Mouse (Mus musculus) naive thymus-derived CD4-positive, alpha-beta T cell, adult 2 months (primary cell): Measurements from ENCODE around the gene Tmem52.
"Not testable (repeated sequence)": the region's sequence is repeated elsewhere in the genome, so short reads cannot be mapped to it uniquely, and the experiment has no call there.

Experiments used
- DNase-seq: peaks from one replicate; pipeline ENCODE4 v3.0.0-alpha.2; 2011; ENCODE audit warnings: low read depth

Gene Tmem52

DNA sequence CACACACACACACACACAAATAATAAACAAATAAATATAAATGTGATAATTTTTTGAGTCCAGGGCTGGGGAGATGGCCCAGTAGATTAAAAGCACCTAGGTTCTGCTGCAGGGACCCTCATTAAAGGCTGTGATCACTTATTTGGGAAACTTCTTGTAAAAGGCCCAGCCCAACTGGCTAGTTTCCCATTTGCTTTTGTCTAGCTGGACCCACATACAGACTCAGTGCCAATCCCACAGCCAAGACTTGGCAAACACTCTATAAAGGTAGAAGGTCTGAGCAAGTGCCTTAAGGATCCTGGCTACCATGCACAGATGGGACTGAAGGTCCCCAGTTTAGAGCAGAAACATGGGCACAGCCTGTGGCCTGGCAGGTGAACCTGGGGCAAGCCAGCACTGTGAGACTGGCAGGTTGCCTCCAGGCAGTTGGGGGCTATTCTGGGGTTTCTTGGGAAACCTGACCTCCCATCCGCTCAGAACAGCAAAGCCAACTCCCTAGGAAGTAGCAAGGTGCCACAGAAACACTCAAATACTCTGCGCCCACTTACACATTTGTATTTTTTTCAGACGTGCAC is 3.9 kb downstream of the Tmem52 start:
- no peak for DNase-seq

DNA sequence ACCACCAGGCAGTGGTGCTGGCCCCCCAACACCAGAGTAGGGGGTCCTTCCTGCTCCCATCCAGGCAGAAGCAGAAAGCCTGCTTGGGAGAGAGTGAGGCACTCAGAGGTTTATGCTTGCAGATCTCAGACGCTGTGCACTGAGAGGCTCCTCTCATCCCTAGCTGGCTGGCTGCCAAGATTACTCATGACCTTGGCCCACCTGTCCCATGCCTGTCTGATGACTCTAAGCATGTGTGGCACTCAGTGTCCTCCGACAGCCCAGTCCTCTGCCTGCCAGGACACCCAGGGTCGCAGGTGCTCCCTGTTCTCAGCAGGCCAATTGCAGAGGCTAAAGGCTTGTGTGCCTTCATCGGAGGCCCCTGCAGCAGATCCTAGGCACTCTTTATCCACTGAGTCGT is 4.4 kb downstream of the Tmem52 start:
- no peak for DNase-seq

DNA sequence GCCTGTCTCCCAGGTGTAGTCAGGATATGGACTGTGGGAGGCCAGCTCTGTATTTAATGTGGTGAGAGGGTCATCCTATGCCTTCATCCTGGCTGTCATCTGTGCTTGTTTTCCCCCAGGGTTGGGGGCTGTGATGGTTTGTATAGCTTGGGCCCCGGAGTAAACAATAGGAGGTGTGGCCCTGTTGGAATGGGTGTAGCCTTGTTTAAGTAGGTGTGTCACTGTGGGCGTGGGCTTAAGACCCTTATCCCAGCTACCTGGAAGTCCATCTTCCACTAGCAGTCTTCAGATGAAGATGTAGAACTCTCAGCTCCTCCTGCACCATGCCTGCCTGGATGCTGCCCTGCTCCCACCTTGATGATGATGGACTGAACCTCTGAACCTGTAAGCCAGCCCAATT is 4.9 kb downstream of the Tmem52 start:
- DNase-seq, result not testable (repeated sequence)

DNA sequence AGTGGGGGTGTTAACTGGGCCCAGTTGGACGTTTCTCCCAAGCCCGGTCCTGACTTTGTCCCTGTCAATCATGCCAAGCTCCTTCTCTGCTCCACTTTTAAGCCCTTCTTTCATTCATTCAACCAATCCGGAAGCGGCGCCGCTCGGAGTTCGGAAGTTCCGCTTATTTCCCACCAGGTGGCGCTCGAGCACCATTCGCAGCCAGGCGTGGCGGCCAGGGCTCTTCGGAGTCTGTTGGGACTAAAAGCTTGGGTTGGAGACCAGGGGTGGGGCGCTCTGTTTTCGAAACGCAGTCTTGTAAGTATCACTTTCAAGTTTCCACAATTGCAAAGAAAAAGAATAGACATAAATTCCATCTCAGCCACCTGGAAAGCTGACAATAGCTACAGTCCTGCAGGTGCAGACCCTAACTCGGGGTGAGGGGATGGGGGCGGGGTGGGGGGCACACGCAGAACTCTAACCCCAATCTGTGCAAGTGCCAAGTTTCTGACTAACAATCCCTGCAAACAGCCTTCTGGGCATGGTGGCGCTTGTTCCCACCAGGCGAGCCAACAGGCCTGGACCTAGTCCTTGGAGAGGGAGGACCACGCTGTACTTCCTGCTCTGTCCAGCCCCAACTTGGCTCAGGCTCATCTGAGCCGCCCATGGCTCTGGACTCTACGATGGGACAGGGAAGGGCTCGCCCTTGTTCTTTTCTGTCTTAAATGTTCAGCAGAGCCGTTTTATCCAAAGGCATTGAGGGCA is 12.6 kb downstream of the Tmem52 start:
- DNase-seq, result peak; percentile 91

DNA sequence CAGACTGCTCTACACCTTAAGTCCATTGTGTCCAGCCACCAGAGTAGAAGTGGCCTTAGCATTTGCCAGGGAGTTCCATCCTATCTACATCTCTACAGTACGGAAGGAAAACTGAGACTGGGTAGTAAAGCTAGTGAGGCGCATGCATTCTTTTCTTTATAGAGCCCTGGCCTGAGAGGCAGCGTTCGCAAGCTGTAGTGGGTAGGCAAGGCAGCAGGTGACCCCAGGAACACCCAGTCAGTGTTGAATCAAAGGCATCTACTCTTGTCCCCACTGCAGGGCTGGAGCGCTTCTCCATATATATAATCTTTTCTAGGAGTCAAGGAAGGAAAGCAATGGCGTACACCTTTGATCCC is 13.2 kb downstream of the Tmem52 start:
- no peak for DNase-seq

DNA sequence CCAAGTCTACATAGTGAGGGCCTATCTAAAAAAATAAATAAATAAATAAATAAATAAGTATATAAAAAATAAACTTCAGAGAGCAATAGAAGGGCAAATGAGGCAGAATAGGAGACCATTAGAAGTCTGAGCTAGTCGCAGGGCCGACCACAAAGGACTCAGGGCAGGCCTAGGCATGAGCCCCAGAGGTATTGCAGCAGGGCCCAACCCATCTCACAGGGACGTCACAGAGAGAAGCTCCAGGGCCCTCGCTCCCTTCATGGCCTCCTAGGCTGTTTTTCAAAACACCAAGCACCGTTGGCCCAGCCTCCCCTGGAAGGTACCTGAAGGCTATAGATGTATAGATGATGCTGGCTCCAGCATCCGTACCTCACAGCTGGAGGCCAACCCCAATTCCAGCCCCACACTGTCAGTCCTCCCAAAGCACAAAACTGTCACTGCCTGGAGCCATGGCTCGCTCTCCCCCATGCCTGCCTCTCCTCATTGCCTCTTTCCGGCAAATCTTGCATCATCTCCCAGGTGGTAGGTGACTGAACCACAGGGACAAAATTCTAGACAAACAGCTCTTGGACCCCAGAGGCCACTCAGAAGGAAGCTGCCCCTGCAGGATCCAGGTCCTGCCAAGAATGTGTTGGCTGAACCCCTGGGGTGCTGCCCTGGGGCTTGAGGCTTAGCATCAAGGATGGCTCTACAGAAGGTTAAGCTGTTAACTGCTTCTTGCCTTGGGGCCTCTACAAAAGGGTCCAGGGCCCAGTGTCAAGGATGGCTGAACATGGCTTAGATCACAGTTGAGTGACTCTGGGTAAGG is 14.0 kb downstream of the Tmem52 start:
- DNase-seq, result no peak

DNA sequence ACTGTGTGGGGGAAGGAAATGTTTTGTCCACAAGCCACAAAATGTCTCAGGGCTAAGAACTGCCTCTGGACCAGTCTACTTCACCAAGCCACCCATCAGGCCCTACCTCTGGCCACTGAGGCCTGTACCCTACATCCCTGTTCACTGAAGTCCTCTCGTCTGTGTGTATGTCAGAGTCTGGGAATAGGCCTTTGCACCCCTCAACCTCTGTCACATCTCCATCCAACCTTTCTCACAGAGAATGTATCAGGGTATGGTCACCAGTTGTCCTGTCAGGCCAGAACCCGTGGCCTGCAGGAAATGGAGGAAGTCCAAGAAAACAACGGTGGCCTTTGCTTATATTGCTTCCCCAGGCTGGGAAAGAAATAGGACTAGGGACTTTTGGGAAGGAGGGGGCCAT is 16.6 kb downstream of the Tmem52 start:
- DNase-seq, result no peak

DNA sequence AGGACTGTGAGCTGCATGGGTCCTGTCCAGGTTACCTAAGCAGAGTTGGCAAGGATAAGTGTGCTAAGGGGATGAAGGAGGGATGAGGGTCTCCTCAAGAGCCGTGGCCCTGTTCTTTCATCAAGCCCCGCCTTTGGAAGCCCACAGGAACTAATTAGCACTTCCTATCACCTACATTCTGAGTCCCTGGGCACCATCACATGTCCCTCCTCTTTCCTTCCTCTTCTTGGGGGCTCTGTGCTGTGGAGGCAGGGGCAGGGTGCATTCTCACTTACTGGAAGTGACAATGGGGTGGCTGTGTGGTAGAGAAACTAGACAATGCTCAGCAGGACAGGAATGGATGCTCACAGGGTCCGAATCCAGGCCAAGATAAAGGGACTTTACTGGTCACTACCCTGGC is 18.8 kb downstream of the Tmem52 start:
- no peak for DNase-seq

DNA sequence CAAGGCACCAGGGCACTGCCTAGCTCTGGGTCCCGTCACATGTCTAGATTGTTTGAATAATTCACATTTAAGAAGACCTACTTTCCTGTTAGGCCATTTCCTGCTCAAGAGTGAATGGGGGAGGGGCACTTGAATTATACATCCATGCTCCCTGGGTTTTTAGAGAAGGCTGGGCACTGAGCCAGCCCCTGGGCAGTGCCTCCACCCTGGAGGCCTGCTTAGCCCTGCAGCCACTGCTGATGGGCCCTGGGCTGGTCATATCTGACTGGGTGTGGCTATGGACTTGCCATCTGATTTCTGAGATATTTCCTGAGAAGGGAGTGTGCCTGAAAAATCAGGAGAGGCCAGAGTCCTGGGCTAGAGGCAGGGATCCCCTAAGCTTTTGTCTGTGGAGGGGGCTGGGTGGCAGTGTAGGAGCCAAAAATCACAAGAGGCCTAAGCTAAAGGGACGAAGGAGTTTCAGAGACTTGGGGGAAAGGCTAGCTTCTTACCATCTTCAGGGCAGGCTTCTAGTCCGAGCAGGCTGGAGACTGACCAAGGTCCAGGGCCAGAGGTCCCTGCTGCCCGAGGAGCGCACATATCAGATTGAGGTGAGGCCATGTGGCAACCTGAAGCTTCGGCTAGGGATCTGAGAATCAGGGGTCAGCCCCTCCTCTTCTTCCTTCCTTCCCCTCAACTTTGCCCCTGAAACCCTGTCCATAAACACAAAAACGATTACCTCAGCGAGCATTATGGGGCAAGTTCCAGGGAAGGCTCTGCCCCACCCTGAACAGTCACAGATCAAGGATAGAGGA is 19.5 kb downstream of the Tmem52 start:
- DNase-seq, result no peak

DNA sequence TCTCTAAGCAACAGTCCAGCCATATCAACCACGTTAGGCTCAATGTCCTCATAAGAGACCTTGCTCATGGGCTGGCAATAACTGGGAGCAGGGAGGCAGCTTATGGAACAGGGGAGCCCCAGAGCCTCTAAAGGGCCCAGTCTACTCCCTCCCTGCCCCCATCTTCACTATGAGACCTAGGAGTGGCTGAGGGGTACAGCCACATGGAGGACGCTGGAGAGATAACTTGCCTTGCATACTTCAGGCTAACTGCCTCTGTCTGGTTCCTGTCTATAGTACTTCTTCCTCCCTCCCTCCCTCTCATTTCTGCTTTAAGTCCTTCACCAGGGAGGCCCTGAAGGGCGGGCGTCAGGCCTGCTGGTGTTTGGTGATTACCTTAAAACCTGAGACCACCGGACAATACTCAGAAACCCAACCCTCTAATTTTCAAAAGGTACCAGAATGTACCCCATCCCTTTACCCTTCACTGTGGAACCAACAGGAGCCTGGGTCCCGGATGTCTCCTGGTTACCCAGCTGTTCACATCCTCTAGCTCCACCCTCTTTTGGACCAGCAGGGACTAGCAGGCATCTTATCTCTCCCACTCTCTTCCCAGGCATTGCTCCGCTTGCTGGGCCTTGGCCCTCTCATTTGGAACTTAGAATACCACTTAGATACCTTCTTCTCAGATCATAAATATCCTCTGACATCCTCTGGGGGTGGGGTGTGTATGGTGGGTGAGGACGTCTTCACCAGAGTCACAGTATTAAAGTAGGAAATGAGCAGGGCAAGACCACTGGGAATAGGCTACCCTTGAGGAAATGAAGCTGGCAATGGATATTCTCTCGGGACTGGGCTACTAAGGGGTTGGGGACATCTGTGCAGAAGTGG is 20.4 kb downstream of the Tmem52 start:
- DNase-seq, result no peak

DNA sequence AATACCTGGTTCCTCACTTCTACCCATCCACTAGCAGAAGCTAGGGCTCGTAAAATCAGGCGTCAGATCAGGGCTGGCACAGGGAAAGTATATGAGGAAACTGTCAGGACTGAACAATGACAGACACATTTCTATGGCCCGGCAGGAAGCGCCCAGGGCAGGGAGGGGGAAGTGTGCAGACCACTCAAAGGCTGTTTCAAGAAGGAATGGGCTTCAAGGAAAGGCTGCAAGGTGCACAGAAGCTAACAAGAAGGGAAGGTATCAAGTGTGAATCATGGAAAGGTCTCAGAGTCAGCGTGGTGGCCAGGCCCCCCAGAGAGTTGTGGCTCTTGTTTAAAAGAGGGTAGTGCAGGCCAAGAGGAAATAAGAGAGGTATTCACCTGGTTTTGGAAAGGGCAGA is 21.5 kb downstream of the Tmem52 start:
- DNase-seq, result peak; percentile 37

DNA sequence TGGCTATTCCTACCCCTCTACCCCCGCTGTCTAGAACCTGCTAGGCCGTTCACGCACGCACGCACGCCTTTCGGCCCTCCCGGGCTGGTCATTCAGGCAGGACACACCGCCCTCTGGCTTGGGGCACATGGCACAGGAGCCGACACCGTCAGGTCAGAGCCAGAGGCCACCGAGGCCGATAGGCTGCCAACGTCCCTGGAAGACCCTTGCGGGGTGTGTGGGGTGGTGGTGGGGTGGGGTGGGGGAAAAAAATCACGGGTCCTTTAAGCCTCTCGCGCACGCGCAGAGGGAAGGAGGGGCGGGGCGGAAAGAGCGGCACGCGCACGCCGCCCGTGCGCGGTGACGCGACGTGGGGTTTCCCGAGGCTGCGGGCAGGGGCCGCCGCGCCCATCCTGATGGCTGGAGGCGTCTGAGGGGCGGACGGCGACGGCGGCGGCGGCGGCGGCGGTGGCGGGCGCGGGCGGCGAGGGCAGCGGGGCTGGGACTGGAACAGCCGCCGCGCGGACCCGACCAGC is 22.1 kb downstream of the Tmem52 start, which contains the start of gene Gnb1:
Gnb1 (plus strand) TSS at position 372 of the 515 bp plus-strand sequence.
- DNase-seq, result peak; percentile 97

DNA sequence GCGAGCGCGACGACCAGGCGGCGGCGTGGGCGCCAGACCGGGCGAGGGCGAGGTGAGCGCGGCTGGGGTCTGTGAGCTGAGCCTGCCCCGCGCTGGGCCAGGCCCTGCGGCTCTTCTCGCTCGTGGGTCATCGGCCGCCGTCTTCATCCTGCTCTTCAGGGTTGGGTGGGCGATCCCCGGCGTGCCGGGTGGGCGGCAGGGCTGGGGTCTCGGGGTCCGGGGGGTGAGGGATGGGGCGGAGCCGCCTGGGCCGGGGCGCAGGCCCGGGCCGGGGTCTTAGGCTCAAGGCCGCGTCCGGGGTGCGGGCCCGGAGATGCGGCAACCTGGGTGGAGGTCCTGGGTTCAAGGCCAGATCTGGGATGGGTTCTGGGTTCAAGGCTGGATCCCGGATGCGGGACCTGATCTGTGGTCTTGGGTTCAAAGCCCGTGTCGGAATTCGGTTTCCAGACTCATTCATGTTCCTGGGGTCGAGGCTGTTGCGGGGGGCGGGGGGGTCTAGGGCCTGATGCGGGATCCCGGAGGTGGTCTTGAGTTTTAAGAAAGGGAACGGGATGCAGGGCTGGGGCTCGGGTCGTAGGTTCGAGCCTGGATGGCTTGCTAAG is 22.7 kb downstream of the Tmem52 start:
- peak; percentile 52 for DNase-seq

DNA sequence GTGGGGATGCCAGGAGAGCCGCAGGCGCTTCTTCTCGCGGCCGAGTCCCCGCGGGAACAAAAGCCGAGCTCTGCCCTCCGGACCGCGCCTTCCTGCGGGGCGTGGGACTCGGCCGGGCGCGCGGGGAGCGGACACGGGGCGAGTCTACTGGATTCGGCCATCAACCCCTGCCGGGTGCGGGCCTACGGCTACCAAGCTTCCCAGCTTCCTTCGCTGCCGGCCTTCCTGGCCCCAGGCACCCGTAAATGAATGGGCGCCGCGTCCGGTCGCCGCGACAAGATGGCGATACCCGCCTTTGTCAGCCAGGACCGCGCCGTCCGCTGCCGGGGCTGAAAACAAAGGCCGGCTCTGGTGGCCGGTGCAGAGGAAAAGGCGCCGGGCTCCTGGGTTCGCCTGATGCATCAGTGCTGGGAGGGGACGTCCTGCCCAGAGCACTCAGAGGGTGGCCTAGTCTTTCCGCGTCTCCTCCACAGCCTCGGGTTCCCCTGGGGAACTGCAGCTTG is 23.3 kb downstream of the Tmem52 start:
- DNase-seq, result peak; percentile 61

DNA sequence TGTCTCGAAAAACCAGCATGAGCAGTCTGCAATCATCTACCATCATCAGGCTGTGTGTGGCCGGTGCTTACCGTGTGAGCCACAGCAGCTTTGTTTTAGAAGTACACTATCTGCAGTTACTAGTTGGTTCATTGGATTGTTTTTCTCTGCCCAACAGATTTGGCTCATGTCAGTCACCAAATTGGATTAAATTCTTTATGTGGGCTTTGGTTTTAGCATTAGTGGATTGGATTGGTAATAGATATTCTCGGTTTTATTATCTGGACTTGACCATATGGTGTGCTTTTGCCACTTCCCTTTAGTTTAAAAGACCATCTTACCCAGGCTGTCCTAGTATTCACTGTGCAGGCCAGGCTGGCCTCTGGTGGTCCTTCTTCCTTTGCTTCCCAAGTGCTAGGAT is 26.0 kb downstream of the Tmem52 start:
- DNase-seq, result no peak

DNA sequence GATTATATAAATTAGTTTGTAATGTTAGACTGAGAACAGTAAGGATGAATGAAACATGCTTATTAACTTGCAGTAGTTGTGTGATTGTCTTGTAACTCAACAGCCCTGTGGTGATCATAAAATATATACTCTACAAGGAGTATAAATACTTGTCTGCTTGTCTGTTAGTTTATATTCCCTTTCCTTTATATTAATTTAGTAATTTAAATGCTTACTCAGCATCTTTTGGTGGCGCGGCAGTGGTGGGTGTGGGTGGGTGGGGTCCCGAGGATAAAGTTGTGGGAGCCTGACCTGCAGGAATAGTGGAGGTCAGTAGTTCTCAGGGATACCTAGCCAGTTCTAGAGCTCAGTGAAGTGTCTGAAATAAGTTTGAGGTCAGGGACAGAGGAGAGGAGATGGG is 29.0 kb downstream of the Tmem52 start:
- no peak for DNase-seq

DNA sequence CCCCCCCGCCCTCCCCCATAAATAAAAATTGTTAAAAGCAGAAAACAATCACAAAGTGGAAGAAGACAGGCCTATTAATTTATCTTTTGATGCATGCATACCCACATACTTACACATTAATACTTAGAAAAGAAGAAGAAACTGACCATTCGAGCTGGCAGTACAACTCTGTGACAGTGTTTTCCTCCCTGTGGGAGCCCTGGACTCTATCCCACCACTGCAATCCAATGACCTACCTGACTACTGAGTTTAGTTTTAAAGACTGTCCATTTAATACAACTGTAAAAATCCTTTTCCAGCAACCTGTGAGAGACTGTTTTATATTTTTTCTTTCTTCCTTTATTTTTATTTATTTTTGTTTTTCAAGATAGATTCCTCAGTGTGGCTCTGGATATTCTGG is 32.2 kb downstream of the Tmem52 start:
- DNase-seq, result no peak

DNA sequence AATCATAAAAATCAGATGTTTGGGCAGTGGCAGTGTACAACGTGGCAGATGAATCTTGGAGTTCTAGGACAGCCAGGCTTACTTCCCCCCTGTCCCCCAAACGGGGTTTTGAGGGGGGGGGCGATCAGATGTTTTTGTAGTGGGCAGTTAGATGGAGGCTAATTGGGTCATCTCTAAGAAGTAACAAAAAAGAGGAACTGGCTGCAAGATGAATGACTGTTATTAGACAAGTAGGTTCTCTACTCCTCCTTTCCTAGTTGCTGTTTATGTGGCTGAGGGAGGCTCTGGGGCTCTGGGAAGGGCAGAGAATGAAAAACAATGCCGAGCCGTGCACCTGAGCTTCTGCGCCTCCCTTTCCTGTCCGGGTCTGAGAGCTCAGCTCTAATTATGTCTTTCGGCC is 36.2 kb downstream of the Tmem52 start:
- no peak for DNase-seq

DNA sequence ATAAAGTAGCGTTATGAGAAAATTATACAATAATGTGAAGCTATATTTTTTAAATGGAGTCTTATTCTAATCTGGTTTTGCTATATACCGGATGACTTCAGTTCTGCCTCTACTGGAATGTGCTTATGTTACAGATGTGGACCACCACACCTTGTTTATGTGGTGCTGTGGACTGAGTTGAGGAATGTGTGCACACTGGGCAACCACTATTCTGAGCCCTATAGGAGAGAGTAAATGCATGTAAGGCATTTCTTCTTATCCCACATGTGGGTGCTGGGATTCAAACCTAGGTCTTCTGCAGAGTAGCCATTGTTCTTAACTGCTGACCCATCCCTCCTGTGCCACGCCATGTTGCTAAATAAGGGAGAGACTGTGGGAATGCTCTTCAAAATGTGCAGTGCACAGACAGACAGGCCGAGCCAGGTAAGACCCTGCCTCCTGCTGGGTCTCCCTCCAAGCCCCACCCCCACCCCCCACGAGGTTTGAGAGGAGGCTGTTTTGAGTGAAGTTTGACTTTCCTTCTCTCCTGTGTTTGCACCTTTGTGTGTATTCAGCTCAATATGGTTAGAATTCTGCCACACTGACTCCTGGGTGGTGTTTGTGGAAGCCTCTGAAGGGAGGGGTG is 36.9 kb downstream of the Tmem52 start:
- DNase-seq, result no peak

DNA sequence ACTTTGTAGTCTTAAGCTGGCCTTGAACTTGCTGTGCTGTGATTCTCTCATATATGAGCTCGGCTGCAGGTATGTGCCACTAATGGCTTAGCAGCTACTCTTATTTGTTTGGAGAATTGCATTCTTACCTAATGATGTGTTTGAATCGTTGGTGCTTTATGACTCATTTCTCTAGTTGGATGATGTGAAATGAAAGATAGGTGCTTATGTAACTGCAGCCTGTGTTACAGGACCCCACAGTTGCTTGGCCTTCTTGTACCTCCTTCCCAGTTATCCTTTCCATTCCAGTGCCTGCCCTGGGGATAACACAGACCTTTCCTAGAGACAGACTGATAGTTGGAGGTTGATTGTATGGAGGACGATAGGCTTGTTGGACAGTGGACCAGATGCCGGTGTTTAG is 39.7 kb downstream of the Tmem52 start:
- DNase-seq, result no peak
